Mouse (Mus musculus) liver, adult 2 months (tissue): ENCODE data around the gene Lrrc3c.

Experiments used
- CTCF ChIP-seq: fragments of 200-500 bp; IDR thresholded peaks from 2 replicates; pipeline ENCODE4 v1.5.1; 2011; ENCODE audit warnings: low read depth, low read length, control low read depth
- POLR2A ChIP-seq: fragments of 200-500 bp; IDR thresholded peaks from 2 replicates; pipeline ENCODE4 v1.6.1; 2011; ENCODE audit warnings: low read length, control low read depth; ENCODE audit not compliant: insufficient read depth; ENCODE audit errors: extremely low read depth

DNA sequence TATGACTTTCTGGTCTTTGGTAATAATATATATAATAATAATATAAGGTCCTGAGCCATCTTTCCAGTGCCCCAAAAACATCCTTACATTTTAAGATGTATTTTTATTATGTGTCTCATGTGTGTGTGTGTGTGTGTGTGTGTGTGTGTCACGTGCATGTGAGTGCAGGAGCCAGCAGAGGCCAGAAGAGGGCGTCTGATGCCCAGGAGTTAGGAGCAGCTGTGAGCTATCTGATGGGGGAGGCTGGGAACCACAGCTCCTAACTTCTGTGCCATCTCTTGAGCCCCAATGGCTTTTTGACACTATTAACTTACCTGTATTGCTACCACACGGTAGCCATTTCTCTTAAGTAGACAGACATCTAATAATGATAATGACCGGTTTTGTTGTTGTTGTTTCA lies 44.1 kb upstream of the Lrrc3c start:
- TF ChIP-seq CTCF: no peak
- TF ChIP-seq POLR2A: no peak
